Mouse (Mus musculus): ENCODE results near the gene Car5a. TPM values are rescaled to one million over a fixed set of nuclear protein-coding genes. Genes with fewer than 3 reads are reported as not detected.

Gene Car5a
- total and polyA plus RNA-seq, 2 experiments from 2014 or later: 0.52 TPM; not detected in 1

GRCm38 (mm10) chr8:121955825-121956500, 11.3 kb upstream of the Car5a start:
- Histone ChIP-seq H3K9me3 (ENCODE audit: low read length) (no peaks in the 10 kb centered on the region), H3K9ac (no peak overlapping the region), H3K4me2 (ENCODE audit: low read depth) (no peak overlapping the region), H3K4me3 (ENCODE audit: low read depth, low read length) (no peak overlapping the region), H3K27ac (ENCODE audit: low read depth, low read length) (no peak overlapping the region), H3K4me1 (ENCODE audit: insufficient read depth) (peaks cover 12% of the 10 kb centered on the region), H3K27me3 (ENCODE audit: insufficient read depth, low read length) (no peaks in the 10 kb centered on the region), H3K36me3 (ENCODE audit: insufficient read depth) (peaks cover 8% of the 10 kb centered on the region)
- TF ChIP-seq CTCF (IDR thresholded peaks at IDR 0.05; ENCODE audit: low read depth): no peak
- 88% methylated on average over 1 of the region's 1 CpGs for WGBS
- ATAC-seq (no peak), DNase-seq (no peak)

- TF ChIP-seq CTCF (IDR thresholded peaks at IDR 0.05; ENCODE audit: low read depth): no peak
Observed at GRCm38 (mm10) chr8:121954981-121955555, 10.4 kb upstream of the Car5a start.

DNA sequence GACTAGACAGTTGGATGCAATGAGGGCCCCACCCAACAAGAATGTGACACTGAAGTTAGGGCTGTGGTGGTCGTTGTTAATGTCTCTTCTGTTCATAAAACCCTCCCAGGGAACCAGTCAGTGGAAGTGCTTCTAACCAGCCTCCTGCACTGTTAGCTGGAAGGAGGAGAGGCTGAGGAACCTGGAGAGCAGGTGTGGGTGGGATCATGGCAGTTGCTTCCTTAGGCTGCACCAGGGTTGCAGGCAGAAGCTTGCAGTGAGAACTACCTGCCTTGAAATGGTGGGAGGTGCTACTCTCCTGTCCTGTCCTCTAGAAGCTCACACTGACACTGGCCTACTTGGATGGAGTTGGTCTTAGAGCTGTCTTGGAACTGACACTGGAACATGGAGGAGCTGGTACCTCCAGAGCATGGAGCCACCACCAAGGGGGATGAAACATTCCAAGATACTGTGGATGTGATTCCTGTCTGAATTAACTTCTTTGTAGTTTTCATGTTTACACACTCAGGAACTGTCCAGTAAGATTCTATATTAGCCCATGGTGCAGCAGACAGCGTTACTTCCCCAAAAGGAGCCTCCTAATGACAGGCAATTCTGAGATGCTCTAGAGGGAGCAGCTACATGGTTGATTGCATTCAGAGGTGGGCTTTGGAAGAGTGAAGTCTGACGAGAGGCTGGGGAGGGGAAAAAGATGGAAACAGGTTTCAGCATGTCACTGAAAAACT, 9.3 kb upstream of the Car5a start:
- no peak overlapping the region for H3K4me2 ChIP-seq (ENCODE audit: low read depth)
- H3K9ac ChIP-seq: no peak overlapping the region
- WGBS: 68% methylated on average over 3 of the region's 3 CpGs
- ATAC-seq (no peak), DNase-seq (no peak)
- H3K4me3 ChIP-seq (ENCODE audit: low read depth, low read length): no peak overlapping the region
- peaks cover 12% of the 10 kb centered on the region for H3K4me1 ChIP-seq (ENCODE audit: insufficient read depth)
- H3K9me3 ChIP-seq (ENCODE audit: low read length): no peaks in the 10 kb centered on the region
- H3K27me3 ChIP-seq (ENCODE audit: insufficient read depth, low read length): no peaks in the 10 kb centered on the region
- H3K27ac ChIP-seq (ENCODE audit: low read depth, low read length): no peak overlapping the region
- H3K36me3 ChIP-seq (ENCODE audit: insufficient read depth): peaks cover 8% of the 10 kb centered on the region
- no peak for TF ChIP-seq CTCF (IDR thresholded peaks at IDR 0.05; ENCODE audit: low read depth)

More at GRCm38 (mm10) chr8:121954981-121955555, 10.4 kb upstream of the Car5a start:
- no peaks in the 10 kb centered on the region for H3K27me3 ChIP-seq (ENCODE audit: insufficient read depth, low read length)
- H3K4me3 ChIP-seq (ENCODE audit: low read depth, low read length): no peak overlapping the region
- H3K9ac ChIP-seq: no peak overlapping the region
- DNase-seq: no peak
- H3K9me3 ChIP-seq (ENCODE audit: low read length): no peaks in the 10 kb centered on the region
- 90% methylated on average over 10 of the region's 10 CpGs for WGBS
- H3K27ac ChIP-seq (ENCODE audit: low read depth, low read length): no peak overlapping the region
- H3K4me2 ChIP-seq (ENCODE audit: low read depth): no peak overlapping the region
- peaks cover 12% of the 10 kb centered on the region for H3K4me1 ChIP-seq (ENCODE audit: insufficient read depth)
- peaks cover 8% of the 10 kb centered on the region for H3K36me3 ChIP-seq (ENCODE audit: insufficient read depth)
- no peak for ATAC-seq

DNA sequence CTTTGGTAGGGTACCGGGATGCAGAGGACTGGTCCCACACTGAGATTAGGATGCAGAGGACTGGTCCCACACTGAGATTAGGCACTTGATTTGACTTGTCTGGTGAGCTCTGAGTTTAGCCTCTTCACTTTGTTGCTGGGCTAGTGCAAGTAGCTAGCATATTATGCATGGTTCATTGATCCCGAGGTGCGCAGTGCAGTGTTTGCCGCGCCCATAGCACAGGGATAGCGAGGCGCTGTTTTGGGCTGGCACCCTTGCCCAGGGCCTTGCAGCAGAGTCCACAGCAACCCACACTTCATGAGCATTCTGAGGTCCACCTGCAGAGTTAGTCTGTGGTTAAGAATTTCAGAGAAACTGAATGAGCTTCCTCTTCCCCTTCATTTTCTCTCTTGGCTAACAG, 8.1 kb upstream of the Car5a start:
- Histone ChIP-seq H3K4me3 (ENCODE audit: low read depth, low read length) (no peak overlapping the region), H3K9ac (no peak overlapping the region), H3K36me3 (ENCODE audit: insufficient read depth) (peaks cover 8% of the 10 kb centered on the region), H3K27me3 (ENCODE audit: insufficient read depth, low read length) (no peaks in the 10 kb centered on the region), H3K4me2 (ENCODE audit: low read depth) (no peak overlapping the region; the same call in 1 of the 2 replicates), H3K27ac (ENCODE audit: low read depth, low read length) (no peak overlapping the region), H3K4me1 (ENCODE audit: insufficient read depth) (peaks cover 17% of the 10 kb centered on the region), H3K9me3 (ENCODE audit: low read length) (no peaks in the 10 kb centered on the region)
- no peak for ATAC-seq
- no peak for TF ChIP-seq CTCF (IDR thresholded peaks at IDR 0.05; ENCODE audit: low read depth)
- 90% methylated on average over 7 of the region's 7 CpGs for WGBS
- no peak for DNase-seq

- Histone ChIP-seq H3K4me3 (ENCODE audit: low read depth, low read length) (peak overlapping the region; percentile 68; the same call in 1 of the 2 replicates), H3K36me3 (ENCODE audit: insufficient read depth) (peaks cover 8% of the 10 kb centered on the region), H3K27me3 (ENCODE audit: insufficient read depth, low read length) (no peaks in the 10 kb centered on the region), H3K9ac (peak overlapping the region; percentile 91; the same call in 1 of the 2 replicates), H3K9me3 (ENCODE audit: low read length) (no peaks in the 10 kb centered on the region), H3K4me1 (ENCODE audit: insufficient read depth) (peaks cover 17% of the 10 kb centered on the region), H3K4me2 (ENCODE audit: low read depth) (peak overlapping the region; percentile 93; the same call in 1 of the 2 replicates), H3K27ac (ENCODE audit: low read depth, low read length) (no peak overlapping the region)
- ATAC-seq (no peak), DNase-seq (no peak)
- no peak for TF ChIP-seq CTCF (IDR thresholded peaks at IDR 0.05; ENCODE audit: low read depth)
Observed at GRCm38 (mm10) chr8:121952122-121952521, 7.4 kb upstream of the Car5a start.

DNA sequence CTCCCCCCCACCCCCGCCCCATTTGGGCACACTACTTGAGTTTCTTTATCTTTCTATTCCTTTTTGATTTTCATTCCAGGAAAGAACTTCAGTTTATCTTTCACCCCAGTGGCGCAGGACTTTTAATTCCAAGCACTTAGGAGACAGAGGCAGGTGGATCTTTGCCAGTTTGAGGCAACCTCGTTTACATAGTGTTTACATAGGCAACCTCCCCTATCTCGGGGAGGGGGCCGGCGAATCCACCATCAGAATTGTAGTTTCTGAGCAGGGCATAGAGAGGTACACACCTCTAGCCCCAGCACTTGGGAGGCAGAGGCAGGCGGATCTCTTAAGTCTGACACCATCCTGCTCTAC, 6.9 kb upstream of the Car5a start:
- ATAC-seq: no peak
- 30% methylated on average over 7 of the region's 7 CpGs for WGBS
- H3K4me1 ChIP-seq (ENCODE audit: insufficient read depth): peaks cover 17% of the 10 kb centered on the region
- peak overlapping the region; percentile 97 for H3K27ac ChIP-seq (ENCODE audit: low read depth, low read length)
- no peak for TF ChIP-seq CTCF (IDR thresholded peaks at IDR 0.05; ENCODE audit: low read depth)
- peak overlapping the region; percentile 91 for H3K9ac ChIP-seq
- DNase-seq: no peak
- H3K27me3 ChIP-seq (ENCODE audit: insufficient read depth, low read length): no peaks in the 10 kb centered on the region
- H3K4me2 ChIP-seq (ENCODE audit: low read depth): peak overlapping the region; percentile 93
- peaks cover 8% of the 10 kb centered on the region for H3K36me3 ChIP-seq (ENCODE audit: insufficient read depth)
- H3K4me3 ChIP-seq (ENCODE audit: low read depth, low read length): peak overlapping the region; percentile 68
- no peaks in the 10 kb centered on the region for H3K9me3 ChIP-seq (ENCODE audit: low read length)
